Mouse (Mus musculus) bone marrow macrophage, adult 2 months (primary cell): ENCODE data around the gene Pak3.

Source experiments
- CTCF ChIP-seq: IDR thresholded peaks from 2 replicates; pipeline ENCODE4 v1.5.1; 2012; ENCODE audit warnings: low read depth, mild to moderate bottlenecking, low read length, moderate library complexity
- POLR2A ChIP-seq: IDR thresholded peaks from 2 replicates; pipeline ENCODE4 v1.6.1; 2012; ENCODE audit warnings: mild to moderate bottlenecking, low read depth, low read length, borderline replicate concordance

- TF ChIP-seq CTCF, result no peak
- no peak for TF ChIP-seq POLR2A
Measured at GRCm38 (mm10) chrX:143665771-143666170, 147.4 kb downstream of the Pak3 start.
